Mouse (Mus musculus) lung, embryonic 14.5 days (tissue): ENCODE measurements at regions not wholly inside any gene's neighbourhood (a gene's known extent, or its start where the extent isn't known, plus 50 kb on each side); places are given as distances from the start of the nearest gene placed in this dataset.

ENCODE experiments used
- ATAC-seq: fragments of 200-750 bp; cut with Nextera tagmentation; 2 replicates; pipeline ENCODE4 v1.8.0; 2017; ENCODE audit warnings: mild to moderate bottlenecking, moderate TSS enrichment, moderate library complexity; ENCODE audit not compliant: insufficient read depth
- DNase-seq: peaks from one replicate; pipeline ENCODE4 v3.0.0-alpha.2; 2015
- H3K27ac ChIP-seq: fragments of 300-500 bp; sonication (generic); 2 replicates; pipeline ENCODE4 v1.5.1; 2014; ENCODE audit warnings: low read depth, mild to moderate bottlenecking, moderate library complexity
- H3K27me3 ChIP-seq: fragments of 300-500 bp; sonication (generic); 2 replicates; pipeline ENCODE4 v1.6.1; 2014; ENCODE audit warnings: low read length, control low read depth; ENCODE audit not compliant: insufficient read depth
- H3K36me3 ChIP-seq: fragments of 300-500 bp; sonication (generic); 2 replicates; pipeline ENCODE4 v1.6.1; 2014; ENCODE audit warnings: control low read depth; ENCODE audit not compliant: insufficient read depth
- H3K4me1 ChIP-seq: fragments of 300-500 bp; sonication (generic); 2 replicates; pipeline ENCODE4 v1.6.1; 2014; ENCODE audit warnings: antibody characterized with exemption, control low read depth; ENCODE audit not compliant: insufficient read depth
- H3K4me2 ChIP-seq: fragments of 300-500 bp; sonication (generic); 2 replicates; pipeline ENCODE4 v1.6.1; 2014; ENCODE audit warnings: mild to moderate bottlenecking
- H3K4me3 ChIP-seq: fragments of 300-500 bp; sonication (generic); 2 replicates; pipeline ENCODE4 v1.5.1; 2014; ENCODE audit warnings: low read depth, low read length
- H3K9ac ChIP-seq: fragments of 300-500 bp; sonication (generic); 2 replicates; pipeline ENCODE4 v1.6.1; 2014
- H3K9me3 ChIP-seq: fragments of 300-500 bp; sonication (generic); 2 replicates; pipeline ENCODE4 v1.6.1; 2016; ENCODE audit warnings: low read depth, low read length, control low read depth
- CTCF ChIP-seq: IDR thresholded peaks from 2 replicates; pipeline ENCODE4 v1.5.1; 2016; ENCODE audit warnings: antibody characterized with exemption, low read depth
- WGBS: fragments of 180-500 bp; shearing (Covaris S2); extraction: QIAGEN DNeasy Blood & Tissue Kit; methylation state at CpG from one replicate; pipeline ENCODE4 v1.1.7; 2014; 5-methylcytosine and 5-hydroxymethylcytosine counted together

- no peaks in the 10 kb centered on the region for H3K9me3 ChIP-seq
- H3K36me3 ChIP-seq = no peaks in the 10 kb centered on the region
- WGBS = 84% methylated on average over 12 of the region's 12 CpGs
- H3K9ac ChIP-seq = no peak overlapping the region
- no peaks in the 10 kb centered on the region for H3K27me3 ChIP-seq
- TF ChIP-seq CTCF = no peak
- no peak overlapping the region for H3K4me3 ChIP-seq
- H3K4me1 ChIP-seq = no peaks in the 10 kb centered on the region
- ATAC-seq (no peak), DNase-seq (no peak)
- H3K27ac ChIP-seq = no peak overlapping the region
- no peak overlapping the region for H3K4me2 ChIP-seq
Observed at GRCm38 (mm10) chr14:67506729-67507395, 1497.9 kb upstream of the Gulo start.

- H3K27ac ChIP-seq = no peak overlapping the region
- H3K4me1 ChIP-seq = no peaks in the 10 kb centered on the region
- H3K27me3 ChIP-seq = no peaks in the 10 kb centered on the region
- no peaks in the 10 kb centered on the region for H3K36me3 ChIP-seq
- ATAC-seq (no peak), DNase-seq (no peak)
- WGBS = 77% methylated on average over 10 of the region's 10 CpGs
- H3K4me3 ChIP-seq = no peak overlapping the region
- H3K9me3 ChIP-seq = no peaks in the 10 kb centered on the region
- TF ChIP-seq CTCF = no peak
- no peak overlapping the region for H3K4me2 ChIP-seq
- H3K9ac ChIP-seq = no peak overlapping the region
Observed at GRCm38 (mm10) chr14:67492086-67492485, 1483.1 kb upstream of the Gulo start.

GRCm38 (mm10) chr14:67486676-67487075, 1477.7 kb upstream of the Gulo start:
- no peak for TF ChIP-seq CTCF
- no peak overlapping the region for H3K9ac ChIP-seq
- WGBS = 24% methylated on average over 10 of the region's 10 CpGs
- peaks cover 6% of the 10 kb centered on the region; the same call in 1 of the 2 replicates for H3K4me1 ChIP-seq
- no peaks in the 10 kb centered on the region for H3K36me3 ChIP-seq
- no peak overlapping the region for H3K27ac ChIP-seq
- H3K4me3 ChIP-seq = no peak overlapping the region
- no peak overlapping the region for H3K4me2 ChIP-seq
- ATAC-seq = no peak
- no peak for DNase-seq
- no peaks in the 10 kb centered on the region for H3K9me3 ChIP-seq
- no peaks in the 10 kb centered on the region for H3K27me3 ChIP-seq

GRCm38 (mm10) chr14:67485449-67485800, 1476.4 kb upstream of the Gulo start:
- 78% methylated on average over 4 of the region's 4 CpGs for WGBS
- Histone ChIP-seq H3K4me3 (no peak overlapping the region), H3K9me3 (no peaks in the 10 kb centered on the region), H3K9ac (no peak overlapping the region), H3K4me2 (no peak overlapping the region), H3K27me3 (no peaks in the 10 kb centered on the region), H3K27ac (no peak overlapping the region), H3K36me3 (no peaks in the 10 kb centered on the region), H3K4me1 (peaks cover 6% of the 10 kb centered on the region; the same call in 1 of the 2 replicates)
- no peak for TF ChIP-seq CTCF
- no peak for DNase-seq
- ATAC-seq = no peak

- TF ChIP-seq CTCF = no peak
- no peak overlapping the region for H3K4me3 ChIP-seq
- no peaks in the 10 kb centered on the region for H3K36me3 ChIP-seq
- 31% methylated on average over 19 of the region's 19 CpGs for WGBS
- peaks cover 6% of the 10 kb centered on the region; the same call in 1 of the 2 replicates for H3K4me1 ChIP-seq
- no peaks in the 10 kb centered on the region for H3K9me3 ChIP-seq
- no peak overlapping the region for H3K4me2 ChIP-seq
- no peak overlapping the region for H3K9ac ChIP-seq
- DNase-seq = peak; percentile 33
- H3K27ac ChIP-seq = no peak overlapping the region
- no peaks in the 10 kb centered on the region for H3K27me3 ChIP-seq
- ATAC-seq = no peak
Observed at GRCm38 (mm10) chr14:67484533-67485448, 1475.8 kb upstream of the Gulo start.
